Mouse (Mus musculus) R1 (cell line): Measurements from ENCODE around the gene Shd.

Source experiments
- DNase-seq: peaks from one replicate; pipeline ENCODE4 v3.0.0-alpha.2; 2018; ENCODE audit warnings: low read depth, low spot score

Gene Shd

DNA sequence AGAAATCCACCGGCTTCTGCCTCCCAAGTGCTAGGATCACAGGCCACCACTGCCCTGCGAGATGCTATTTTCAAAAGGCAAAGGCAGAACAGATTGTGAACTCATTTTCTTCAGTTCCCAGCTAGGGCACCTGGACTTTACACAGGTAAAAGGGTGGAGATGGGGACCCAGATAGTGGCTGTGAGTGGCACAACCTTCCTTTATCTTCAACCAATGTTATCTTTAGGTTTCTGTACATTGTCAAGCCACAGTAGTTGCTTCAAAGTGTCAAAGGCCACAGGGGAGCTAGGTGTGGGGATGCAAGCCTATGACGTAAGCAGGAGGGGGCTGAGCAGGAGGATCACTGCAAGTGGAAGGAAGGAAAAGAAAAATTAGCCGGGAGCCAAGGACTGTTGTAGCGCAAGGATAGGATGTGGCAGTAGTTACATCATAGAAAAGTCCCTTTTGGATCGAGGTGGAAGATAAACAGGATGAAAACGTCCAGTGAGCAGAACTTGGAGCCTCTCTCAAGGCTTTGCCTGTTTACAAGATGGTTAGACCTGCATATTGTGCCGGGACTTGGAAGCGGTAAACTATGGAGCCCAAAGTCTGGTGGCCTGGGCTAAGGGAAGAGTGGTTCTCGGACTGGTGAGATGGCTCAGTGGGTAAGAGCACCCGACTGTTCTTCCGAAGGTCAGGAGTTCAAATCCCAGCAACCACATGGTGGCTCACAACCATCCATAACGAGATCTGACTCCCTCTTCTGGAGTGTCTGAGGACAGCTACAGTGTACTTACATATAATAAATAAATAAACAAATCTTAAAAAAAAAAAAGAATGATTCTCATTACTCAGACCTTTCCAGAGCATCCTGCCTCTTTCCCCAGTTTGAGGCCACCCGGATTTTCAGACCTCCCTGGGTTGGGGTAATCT is 37.4 kb downstream of the Shd start:
- peak; percentile 54 for DNase-seq

DNA sequence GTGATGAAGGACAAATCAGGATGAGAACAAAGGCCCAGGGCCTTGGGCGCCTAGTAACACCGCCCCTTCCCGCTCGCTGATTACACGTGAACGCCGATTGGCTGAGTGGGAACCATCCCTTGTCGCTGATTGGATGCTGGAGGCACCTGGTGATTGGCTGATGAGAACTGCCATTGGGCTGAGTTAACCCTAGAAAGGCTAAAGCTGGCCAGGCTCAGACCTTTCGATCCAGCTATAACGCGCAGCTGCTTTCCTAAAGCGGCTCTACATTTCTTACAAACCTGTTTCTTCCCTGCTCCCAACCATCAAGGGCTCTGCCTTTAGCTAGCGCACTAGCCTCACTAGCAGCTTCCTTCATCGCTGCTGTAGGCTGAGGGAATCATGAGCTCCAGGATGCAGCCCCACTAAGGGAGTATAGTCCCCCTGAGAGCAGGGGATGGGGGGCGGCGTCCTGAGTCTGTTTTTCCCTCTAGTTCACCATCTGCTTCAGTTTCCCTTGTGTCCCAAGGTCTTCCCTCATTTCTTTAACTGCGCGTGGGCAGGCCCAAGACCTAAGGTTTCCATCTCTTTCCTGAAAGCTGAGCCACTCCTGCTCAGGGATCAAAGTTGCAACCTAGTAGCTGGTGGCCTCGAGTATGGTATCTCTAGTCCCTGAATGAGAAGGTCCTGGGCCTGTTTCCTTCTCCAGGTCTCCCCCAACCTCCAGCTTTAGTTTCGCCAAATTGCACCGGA is 38.3 kb downstream of the Shd start:
- peak; percentile 99 for DNase-seq

DNA sequence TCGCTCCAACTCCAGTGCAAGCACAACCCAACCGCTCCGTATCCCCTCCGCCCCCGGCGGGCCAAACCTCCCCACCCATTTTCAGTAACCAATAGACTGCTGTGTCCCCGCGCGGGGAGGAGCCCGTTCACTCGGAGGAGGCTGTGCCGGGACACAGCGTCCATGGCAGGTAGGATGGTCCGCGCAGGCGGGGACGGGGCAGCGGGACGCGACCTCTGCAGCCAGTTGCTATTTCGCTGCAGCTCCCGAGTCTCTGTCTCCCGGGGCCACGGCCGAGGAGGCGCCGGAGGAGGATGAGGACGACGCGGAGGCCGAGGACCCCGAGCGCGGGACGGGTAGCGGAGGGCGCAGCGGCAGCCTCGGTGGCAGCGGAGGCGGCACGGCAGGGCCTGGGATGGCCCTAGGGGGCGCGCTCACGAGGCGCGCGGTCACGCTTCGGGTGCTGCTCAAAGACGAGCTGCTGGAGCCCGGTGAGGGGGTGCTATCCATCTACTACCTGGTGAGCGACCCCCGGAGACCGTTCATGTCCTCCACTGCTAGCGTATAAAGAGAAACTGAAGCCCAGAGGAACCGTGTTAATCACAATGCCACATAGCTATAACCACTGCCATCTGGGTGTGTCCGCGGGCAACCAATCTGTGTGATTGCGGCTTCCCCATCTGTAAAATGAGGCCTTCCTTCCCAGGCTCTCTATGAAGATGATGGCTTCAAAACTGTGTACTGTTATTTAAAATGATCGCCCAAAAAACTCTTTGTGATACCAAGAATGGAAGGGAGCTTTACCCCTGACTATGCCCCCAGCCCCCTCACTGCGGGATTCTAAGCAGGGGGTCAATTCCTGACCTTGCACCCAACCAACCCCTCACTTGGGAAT is 39.1 kb downstream of the Shd start:
- DNase-seq, result peak; percentile 94

DNA sequence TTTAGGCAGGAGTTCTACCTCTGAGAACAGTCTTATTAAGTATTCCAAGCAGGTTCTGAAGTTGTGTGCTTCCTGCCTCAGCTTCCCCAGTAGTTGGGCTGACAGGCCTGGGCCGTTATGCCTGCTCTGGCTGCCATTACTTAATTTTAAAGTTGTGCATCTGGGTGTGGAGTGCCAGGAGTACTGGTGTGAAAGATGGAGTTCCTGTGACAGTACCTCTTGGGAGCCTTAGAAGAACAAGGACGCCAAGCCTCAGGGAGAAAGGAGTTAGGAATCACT is 39.6 kb downstream of the Shd start:
- DNase-seq, result no peak

DNA sequence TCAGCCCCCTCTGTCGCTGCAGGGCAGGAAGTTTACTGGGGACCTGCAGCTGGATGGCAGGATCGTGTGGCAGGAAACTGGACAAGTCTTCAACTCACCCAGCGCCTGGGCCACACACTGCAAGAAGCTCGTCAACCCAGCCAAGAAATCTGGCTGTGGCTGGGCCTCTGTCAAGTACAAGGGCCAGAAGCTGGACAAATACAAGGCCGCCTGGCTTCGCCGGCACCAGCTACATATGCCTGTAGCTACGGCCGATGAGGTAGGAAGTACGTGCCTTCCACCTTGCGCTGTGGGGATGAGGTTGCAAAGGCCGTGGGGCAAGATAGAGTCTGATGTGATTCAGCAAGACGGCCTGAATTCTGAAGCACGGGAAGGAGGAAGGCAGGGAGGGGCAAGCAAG is 40.0 kb downstream of the Shd start:
- DNase-seq, result no peak

DNA sequence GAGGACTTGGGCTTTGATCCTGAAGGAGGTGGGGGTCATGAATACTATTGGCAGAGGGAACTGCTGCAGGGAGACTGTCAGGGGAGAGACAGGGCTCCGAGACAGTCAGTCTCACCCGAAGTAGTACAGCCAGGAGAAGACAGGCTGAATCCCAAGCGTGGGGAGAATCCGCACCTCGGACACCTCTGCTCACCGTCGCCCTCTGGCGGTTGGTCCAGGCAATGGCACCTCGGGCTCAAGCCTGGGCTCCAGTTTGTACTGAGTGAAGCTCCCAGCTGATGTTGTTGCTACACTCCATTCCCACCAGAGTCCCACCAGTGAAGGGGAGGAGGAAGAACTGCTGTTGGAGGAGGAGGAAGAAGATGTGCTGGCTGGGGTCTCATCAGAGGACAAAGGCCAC is 40.4 kb downstream of the Shd start:
- peak; percentile 72 for DNase-seq

DNA sequence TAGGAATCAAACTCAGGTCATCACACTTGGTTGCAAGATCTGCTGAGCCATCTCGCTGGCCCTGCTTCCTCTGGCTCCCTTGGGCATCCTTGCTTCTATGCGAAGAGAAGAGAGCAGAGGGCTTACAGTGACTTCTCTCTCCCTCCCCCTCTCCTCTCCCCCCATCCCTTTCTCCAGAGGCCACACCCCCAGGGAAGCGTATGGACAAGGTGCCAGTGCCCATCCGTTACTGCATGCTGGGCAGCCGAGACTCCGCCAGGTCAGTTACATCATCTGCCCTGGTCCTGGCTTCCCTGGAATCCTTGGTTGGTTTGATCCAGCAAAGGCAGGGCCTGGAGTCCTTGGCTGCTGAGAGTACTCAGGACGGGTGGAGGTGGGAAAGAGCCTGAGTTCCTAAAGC is 41.2 kb downstream of the Shd start:
- no peak for DNase-seq

DNA sequence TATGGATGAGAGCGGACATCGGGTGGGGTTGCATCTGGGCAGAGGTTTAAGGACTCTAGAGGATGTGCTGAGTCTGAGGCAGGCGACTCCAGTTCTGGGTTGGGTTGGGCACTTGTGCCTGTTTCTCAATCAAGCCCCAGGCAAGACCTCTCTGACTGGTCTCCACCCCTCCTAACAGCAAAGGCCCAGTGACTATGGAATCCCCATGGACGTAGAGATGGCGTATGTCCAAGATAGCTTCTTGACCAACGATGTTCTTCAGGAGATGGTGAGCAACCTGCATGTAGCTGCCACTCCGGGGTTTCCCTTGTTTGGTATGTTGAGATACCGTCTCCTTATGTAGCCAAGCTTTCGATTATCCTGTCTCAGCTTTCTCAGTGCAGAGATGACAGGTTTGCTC is 45.0 kb downstream of the Shd start:
- no peak for DNase-seq

DNA sequence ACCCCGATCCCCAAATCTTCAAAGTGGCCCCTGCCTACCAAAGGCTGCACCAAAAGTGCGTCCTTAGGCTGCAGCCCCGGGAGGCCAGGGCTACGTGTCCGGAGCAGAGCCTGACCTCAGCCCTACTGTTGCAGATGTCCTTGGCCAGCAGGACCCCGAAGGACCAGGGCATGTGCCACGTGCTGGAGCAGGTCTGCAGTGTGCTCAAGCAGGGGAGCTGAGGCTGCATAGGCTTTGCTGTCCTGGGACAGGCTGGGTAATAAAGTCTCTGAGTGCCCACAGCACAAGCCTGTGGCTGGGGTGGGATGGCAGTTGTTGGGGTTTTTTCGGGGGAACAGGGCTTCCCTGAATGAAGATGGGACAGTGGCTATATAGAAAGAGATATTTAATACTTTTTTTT is 46.1 kb downstream of the Shd start:
- DNase-seq, result no peak

DNA sequence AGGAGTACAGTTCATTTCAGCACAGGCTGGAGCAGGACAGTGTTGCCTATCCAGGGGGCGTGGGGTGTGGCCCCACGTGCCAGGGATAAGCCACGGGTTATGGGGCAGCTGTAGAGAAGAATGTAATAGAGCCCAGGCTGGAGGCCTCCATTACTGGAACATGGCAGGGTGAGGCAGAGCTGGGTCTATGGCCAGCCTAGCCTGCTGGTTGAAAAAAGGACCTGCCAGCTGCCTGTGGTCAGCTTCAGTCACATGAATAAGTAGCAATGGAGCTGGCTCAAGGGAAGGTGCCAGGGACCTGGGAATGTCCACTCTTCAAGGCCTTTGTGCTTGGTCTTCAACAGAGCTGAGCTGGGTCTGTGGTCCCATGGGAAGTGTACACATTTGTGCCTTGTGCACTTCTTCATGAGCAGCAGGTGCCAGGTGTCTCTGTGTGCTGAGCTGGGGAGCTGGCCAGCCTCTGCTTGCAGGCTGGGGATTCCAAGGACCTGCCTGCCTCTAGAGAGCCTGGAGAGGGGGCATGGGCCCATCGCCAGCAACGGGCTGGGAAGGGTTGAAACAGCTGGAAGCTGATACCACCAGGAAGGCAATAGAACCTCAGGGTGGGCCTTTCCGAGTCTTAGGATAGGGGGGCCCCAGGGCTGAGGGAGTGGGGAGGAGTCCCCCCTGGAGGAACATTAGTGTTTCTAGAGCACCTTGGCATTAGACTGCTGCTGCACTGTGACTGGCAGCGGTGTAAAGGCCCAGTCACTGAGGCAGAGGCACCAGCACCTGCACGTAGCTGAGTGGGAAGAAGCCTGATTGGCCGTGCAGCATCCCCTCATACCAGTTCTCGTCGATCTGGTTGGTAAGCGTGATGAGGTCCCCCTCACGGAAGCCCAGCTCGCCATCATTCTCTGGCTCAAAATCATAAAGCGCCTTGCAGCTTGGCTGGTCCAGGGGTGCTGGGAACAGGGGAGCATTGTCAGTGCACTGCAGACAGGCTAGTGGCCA is 46.8 kb downstream of the Shd start:
- no peak for DNase-seq

DNA sequence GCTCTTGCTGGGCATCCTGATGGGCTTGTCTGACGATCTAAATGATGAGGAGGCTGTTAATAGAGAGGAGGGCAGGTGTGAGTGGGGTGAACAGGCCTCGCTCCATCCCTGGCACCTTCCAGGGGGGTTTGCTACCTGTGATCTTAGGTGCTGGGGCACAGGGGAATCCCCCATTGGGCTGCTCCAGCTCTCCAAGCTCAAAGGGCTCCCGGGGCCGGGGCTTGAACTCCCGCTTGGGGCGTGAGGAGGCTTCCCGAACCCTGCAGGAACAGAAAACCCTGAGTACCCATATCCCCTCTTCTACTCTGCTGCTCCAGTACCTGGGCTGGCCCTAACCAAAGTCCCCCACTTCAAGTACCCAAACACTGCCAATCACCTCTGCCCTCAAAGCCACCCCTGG is 47.6 kb downstream of the Shd start:
- DNase-seq, result no peak

DNA sequence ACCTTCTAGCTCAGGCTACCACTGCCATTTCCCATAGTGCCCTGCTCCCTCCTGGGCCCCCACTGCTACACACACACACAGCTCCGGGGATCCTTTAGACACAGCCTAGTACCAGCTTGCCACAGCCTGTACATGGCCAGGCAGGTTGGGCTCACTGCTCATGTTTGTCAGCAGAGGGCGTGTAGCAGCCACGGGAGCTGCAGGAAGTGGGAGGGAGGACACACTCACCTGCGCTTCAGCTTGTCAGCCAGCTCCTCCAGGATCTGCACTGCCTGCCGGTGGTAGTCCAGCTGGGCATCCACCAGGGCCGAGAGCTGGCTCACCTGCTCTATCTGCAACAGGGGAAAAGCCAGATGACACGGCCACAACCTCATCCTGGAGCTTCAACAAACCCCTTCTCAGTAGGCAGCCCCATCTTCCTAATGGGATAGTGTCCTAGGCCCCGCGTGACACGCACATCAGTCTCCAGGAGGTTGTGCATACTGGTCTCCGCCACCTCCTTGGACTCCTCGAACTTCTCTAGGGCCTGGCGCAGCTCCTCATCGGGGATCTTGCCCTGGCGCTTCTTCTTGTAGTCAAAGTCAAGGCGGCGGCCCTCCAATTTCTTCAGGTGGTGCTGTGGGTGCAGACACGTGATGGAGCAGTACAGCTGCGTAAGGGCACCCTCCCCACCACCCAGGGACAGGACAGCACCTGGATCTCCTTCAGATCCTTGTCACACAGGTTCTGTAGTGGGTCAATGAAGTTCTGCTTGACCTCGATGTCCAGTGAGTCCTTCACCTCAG is 48.3 kb downstream of the Shd start:
- DNase-seq, result peak; percentile 82

DNA sequence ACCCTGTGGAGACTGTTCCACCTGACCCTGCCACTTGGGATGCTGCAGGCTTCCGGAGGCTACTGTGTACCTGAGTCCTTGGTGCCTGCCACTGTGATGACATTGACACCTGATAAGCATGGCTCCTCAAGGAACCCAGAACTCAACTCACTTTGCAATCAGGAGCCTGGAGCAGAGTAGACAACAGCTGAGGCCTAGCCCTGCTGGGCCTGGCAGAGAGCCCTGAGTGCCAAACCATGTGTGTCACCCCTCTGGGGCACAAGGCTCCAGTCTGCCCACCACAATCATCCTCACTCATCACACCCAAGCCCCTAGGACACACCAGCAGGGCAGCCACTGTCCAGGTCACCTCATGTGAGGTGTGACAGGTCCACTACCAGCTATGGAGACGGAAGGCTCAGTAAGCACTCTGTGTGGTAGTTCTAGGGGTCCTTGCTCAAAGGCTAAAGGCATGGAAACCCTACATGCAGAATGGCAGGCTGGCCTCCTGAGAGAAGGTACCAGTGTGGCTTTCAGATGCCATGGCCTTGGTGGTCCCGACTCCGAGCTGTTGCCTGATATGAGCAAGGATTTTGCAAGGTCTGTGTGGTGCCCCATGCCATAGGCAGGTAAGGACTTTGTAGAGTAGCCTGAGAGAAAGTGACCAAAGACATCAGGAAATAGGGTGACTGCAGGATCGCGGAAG is 50.3 kb downstream of the Shd start:
- DNase-seq, result no peak

DNA sequence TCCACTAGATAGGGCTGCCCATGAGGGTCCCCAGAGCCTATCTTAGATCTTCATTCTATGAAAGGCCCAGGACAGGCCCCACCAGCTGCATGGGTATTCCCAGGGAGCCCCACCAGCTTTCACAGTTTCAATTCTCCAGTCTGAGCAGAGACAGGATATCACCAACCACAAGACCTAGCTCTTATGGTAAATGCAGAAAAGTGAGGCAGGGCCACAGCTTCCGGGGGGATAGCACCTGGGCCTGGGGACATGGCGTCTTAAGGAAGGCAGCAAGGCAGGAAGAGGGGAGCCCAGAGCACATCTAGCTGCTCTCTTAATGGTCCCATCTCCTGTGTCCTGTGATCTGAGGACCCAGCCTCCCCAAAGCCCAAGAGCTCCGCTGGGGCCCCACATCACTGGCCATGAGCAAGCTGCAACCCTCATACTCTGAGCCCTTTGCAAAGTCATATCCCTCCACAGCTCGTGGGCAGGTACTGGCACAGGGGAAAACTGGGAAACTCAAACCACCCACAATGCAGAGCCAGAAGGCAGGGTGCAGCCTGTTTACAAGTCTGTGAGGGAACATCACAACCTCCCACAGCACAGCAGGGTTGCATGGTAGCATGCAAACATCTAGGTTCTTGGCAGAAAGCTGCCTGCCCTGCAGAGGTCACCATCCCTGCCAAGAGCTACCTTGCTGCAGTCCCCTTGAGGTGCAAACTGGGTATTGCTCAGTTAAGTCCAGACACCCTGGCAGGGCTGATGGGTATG is 51.1 kb downstream of the Shd start:
- DNase-seq, result no peak

DNA sequence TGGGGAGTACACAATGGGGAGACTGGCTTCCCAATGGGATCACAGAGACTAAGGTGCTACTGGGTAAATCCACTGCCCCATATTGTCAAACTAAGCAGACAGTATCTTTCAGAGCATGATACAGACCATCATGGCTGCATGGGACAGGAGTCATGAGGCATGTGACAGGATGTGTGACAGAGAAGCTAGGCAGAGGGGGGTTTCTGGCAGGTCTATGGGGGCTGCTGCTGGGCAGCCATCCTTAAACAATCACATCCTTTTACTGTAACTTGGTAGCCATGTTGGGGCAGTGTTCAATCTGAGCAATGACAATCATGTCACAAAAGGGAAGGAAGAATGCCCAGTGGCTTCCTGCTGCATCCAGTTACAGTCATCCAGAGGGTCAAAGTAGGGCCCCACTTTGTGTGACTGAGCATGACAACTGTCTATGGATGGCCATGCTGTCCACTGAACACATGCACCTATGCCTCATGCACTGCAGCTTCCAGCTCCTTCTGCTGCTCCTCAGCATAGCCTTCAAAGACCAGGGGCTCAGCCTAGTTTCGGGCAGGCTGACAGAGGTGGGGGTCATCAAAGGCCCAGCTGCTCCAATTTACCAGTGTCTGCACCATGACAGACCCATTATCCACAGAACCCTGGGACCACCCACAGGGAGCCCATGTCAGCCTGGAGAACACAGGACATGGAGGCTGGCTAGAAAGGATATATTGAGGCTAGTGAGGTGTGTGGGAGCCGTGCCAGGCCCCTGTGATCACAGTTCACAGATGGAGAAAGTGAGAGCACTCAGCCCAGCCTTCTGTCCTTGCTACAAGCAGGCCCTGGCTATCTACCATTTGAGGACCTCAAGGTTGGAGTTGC is 52.1 kb downstream of the Shd start:
- DNase-seq, result no peak

DNA sequence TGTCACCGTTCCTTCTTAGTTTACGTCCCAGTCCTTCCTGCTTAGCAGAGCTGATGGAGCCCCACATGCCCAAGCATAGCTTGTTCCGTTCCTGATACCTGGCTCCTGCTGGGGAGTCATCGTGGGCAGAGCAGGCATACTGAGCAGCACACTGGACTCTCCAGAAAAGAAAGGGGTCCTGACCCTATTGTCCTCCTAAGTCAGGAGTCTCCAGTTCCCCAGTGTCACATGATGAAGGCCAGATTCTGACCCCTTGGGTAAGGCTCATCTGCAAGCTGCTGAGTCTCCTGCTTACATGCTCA is 52.7 kb downstream of the Shd start:
- no peak for DNase-seq

DNA sequence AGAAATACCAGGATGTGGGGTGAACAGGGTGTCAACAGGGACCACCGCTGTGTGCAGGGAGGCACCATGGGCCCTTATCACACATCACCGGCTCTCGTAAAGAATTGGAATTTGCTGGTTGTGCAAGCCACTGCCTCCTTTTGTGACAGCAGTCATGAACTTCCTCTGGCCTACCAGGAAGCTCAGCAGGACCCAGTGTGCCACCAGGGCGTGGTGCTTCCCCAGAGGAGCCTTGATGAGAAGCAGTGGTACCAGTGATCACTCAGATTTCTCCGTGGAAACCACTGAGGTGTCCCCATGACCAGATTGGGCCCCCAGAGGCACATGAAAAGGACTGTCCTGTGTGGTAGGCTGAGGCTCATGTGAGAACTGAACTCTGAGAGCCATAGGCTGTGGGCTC is 53.1 kb downstream of the Shd start:
- no peak for DNase-seq

DNA sequence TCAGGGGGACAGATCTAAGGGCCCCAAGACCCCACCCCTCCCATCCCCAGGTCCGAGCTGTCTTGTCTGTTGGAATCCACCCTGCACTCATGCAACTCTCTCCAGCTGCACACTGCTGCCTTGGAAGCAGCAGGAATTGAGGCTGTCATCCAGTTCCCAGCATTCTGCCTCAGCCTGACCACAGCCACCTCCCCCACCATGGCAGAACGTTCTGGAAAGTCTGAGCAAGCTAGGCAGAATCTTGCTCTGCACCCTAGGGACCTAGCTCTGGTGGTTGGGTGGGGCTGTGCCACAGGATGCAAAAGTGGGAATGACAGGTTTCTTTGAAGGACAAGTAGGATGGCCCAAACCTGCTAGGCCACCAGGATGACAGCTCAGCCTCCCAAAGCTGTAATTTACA is 54.2 kb downstream of the Shd start:
- DNase-seq, result no peak
